Mouse (Mus musculus) hindbrain, postnatal 0 days (tissue): ENCODE data around the gene Rnf113a2. TPM values are rescaled to one million over a fixed set of nuclear protein-coding genes. Genes with fewer than 3 reads are reported as not detected.

ENCODE experiments used
- ATAC-seq: fragments of 200-750 bp; cut with Nextera tagmentation; 2 replicates; pipeline ENCODE4 v1.8.0; 2017; ENCODE audit warnings: mild to moderate bottlenecking, moderate TSS enrichment, moderate library complexity
- DNase-seq: peaks from one replicate; pipeline ENCODE4 v3.0.0-alpha.2; 2015; ENCODE audit warnings: low spot score
- H3K27ac ChIP-seq: fragments of 300-500 bp; sonication (generic); 2 replicates; pipeline ENCODE4 v1.5.1; 2014; ENCODE audit warnings: mild to moderate bottlenecking
- H3K27me3 ChIP-seq: fragments of 300-500 bp; sonication (generic); 2 replicates; pipeline ENCODE4 v1.6.1; 2014; ENCODE audit warnings: low read length, mixed read lengths; ENCODE audit not compliant: insufficient read depth
- H3K36me3 ChIP-seq: fragments of 300-500 bp; sonication (generic); 2 replicates; pipeline ENCODE4 v1.6.1; 2014; ENCODE audit warnings: low read length, mixed read lengths; ENCODE audit not compliant: insufficient read depth
- H3K4me1 ChIP-seq: fragments of 300-500 bp; sonication (generic); 2 replicates; pipeline ENCODE4 v1.6.1; 2014; ENCODE audit warnings: antibody characterized with exemption, low read length, mixed read lengths; ENCODE audit not compliant: insufficient read depth
- H3K4me2 ChIP-seq: fragments of 300-500 bp; sonication (generic); 2 replicates; pipeline ENCODE4 v1.6.1; 2014; ENCODE audit warnings: low read depth, mild to moderate bottlenecking, low read length, moderate library complexity, mixed read lengths
- H3K4me3 ChIP-seq: fragments of 300-500 bp; sonication (generic); 2 replicates; pipeline ENCODE4 v1.5.1; 2014; ENCODE audit warnings: low read length
- H3K9ac ChIP-seq: fragments of 300-500 bp; sonication (generic); replicated peaks from 2 replicates; pipeline ENCODE4 v1.6.1; 2014; ENCODE audit warnings: mild to moderate bottlenecking, low read length, moderate library complexity, mixed read lengths
- H3K9me3 ChIP-seq: fragments of 300-500 bp; sonication (generic); 2 replicates; pipeline ENCODE4 v1.6.1; 2016; ENCODE audit warnings: low read length, mixed read lengths
- CTCF ChIP-seq: IDR thresholded peaks from 2 replicates; pipeline ENCODE4 v1.5.1; 2016; ENCODE audit warnings: antibody characterized with exemption, control low read depth, low read depth
- WGBS: fragments of 180-500 bp; shearing (Covaris S2); extraction: QIAGEN DNeasy Blood & Tissue Kit; methylation state at CpG from one replicate; pipeline ENCODE4 v1.1.7; 2014; 5-methylcytosine and 5-hydroxymethylcytosine counted together
- polyA plus RNA-seq: library from polyadenylated mRNA; unstranded; fragments of >200 nt; fragmentation: Nextera tagmentation; extraction: Ambion mirVana; gene quantifications from 2 replicates; pipeline ENCODE4 v1.2.1, GENCODE M21; 2015
- total RNA-seq: library from RNA; depleted of rRNA; stranded (reverse); fragments of >200 nt; gene quantifications from 2 replicates; pipeline ENCODE4 v1.2.3, GENCODE M21; 2014

Gene Rnf113a2
- total and polyA plus RNA-seq, 2 experiments from 2014 or later, result 7.4 to 20.1 TPM

DNA sequence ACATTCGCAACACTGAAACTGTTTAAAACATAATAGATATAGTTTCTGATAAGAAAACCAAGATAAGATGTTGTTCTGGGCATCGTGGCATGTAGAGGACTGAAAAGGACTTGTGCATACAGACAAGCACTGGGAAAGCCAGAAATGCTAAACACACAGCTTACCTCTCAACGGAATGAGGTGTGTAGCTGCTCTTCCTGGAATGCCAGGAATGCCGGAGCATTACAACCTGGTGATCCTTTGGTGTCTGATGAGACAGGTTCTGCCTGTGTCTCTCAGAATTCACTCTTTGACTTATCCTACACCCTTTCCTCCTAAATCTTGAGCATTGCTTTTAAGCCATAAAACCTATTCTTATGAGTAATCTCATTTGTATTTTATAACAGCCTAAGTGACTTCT, 25.5 kb downstream of the Rnf113a2 start:
- H3K4me1 ChIP-seq, result no peaks in the 10 kb centered on the region

DNA sequence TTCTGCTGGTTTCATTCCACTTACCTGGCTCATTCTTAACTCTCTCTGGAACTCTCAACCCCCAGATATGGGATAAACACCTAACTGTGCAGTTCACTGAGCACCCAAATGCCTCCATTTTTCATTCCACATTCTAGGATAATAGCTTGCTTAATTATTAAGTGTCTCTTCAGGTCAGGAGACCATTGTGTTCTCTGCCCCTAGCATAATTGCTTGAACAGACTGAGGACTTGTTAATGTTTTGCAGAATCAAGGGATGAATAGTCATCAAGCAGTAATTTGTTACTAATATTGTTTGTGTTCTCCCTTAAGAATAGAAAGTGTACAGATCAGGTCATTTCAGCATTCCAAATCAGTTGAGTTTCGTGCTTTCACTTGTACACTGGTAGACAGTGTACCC, 30.4 kb downstream of the Rnf113a2 start:
- WGBS, result 76% methylated on average over 1 of the region's 1 CpGs
- Histone ChIP-seq H3K4me3 (no peak overlapping the region), H3K27me3 (no peaks in the 10 kb centered on the region), H3K4me2 (no peak overlapping the region), H3K27ac (no peak overlapping the region), H3K9ac (no peak overlapping the region), H3K9me3 (no peaks in the 10 kb centered on the region), H3K36me3 (no peaks in the 10 kb centered on the region), H3K4me1 (peaks cover 5% of the 10 kb centered on the region; the same call in 1 of the 2 replicates)
- no peak for DNase-seq
- TF ChIP-seq CTCF, result no peak
- no peak for ATAC-seq

More for the DNA sequence above, 25.5 kb downstream of the Rnf113a2 start:
- Histone ChIP-seq H3K36me3 (peaks cover 7% of the 10 kb centered on the region; the same call in 1 of the 2 replicates), H3K9ac (no peak overlapping the region), H3K4me3 (no peak overlapping the region), H3K4me2 (no peak overlapping the region), H3K27me3 (no peaks in the 10 kb centered on the region), H3K27ac (no peak overlapping the region), H3K9me3 (no peaks in the 10 kb centered on the region)
- ATAC-seq, result no peak
- TF ChIP-seq CTCF, result no peak
- DNase-seq, result no peak
- 79% methylated on average over 4 of the region's 4 CpGs for WGBS

DNA sequence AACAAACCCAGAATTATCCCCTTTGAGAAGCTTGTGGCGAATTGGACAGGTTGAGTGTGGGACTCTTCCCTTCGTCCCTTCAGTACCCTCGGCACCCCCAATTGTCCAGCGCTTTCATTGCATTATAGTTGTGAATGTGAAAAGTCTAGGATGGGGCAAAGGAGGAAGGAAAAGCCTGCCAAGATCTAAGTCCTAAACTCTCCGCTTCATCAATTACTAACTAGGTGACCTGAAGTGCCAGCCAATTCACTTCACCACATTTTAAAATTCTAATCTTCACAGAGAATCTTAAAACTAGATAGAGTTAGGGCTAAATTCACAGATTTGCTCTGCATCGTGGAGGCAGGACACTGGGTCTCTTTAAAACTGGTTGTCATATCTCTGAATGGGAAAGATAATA, 31.2 kb downstream of the Rnf113a2 start:
- TF ChIP-seq CTCF, result no peak
- Histone ChIP-seq H3K4me3 (no peak overlapping the region), H3K9me3 (no peaks in the 10 kb centered on the region), H3K4me2 (no peak overlapping the region), H3K27me3 (no peaks in the 10 kb centered on the region), H3K9ac (no peak overlapping the region), H3K27ac (no peak overlapping the region), H3K36me3 (no peaks in the 10 kb centered on the region), H3K4me1 (peaks cover 5% of the 10 kb centered on the region; the same call in 1 of the 2 replicates)
- no peak for ATAC-seq
- DNase-seq, result no peak
- WGBS, result 84% methylated on average over 6 of the region's 6 CpGs

DNA sequence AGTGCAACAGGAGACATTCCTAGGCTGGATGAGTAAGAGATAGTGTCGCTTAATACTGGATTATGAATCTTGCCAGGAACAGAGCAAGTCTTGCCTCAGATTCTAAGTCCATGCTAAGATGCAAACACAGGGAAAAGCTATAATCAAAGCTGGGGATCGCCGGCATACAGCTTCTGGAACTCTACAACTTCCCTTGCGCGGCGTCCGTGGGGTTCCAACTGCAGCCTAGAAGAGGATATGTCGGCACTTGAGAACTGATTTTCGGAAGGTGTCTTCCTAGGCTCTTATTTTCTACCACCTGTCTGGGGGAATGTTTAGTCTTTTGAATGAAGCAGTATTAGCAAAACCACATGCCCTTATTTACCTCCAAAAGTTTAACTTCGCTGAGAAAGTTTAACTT, 32.9 kb downstream of the Rnf113a2 start:
- Histone ChIP-seq H3K9me3 (no peaks in the 10 kb centered on the region), H3K4me1 (peaks cover 5% of the 10 kb centered on the region; the same call in 1 of the 2 replicates), H3K9ac (peak overlapping the region; percentile 62; the same call in 1 of the 2 replicates), H3K4me3 (peak overlapping the region; percentile 73), H3K36me3 (no peaks in the 10 kb centered on the region), H3K27me3 (no peaks in the 10 kb centered on the region), H3K27ac (peak overlapping the region; percentile 86), H3K4me2 (peak overlapping the region; percentile 67)
- TF ChIP-seq CTCF, result no peak
- DNase-seq (no peak), ATAC-seq (no peak)
- 52% methylated on average over 10 of the region's 10 CpGs for WGBS

DNA sequence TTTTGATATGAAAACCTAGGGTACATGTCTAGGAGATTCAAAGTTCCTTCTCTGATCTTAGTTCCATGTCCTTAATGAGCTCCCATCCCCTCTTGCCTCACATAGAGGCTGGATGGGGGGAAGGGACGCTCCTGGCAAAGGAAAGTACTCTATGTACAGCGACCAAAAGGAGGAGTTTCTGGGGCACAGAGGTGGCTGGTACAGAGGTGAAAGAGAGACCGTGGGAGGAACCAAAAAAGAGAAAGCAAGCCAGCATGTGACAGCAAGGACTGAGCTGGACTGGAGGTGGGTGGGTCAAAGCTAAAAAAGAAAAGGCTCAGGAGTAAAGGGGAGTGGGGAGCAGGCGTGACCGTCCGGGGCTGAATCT, 33.3 kb downstream of the Rnf113a2 start:
- Histone ChIP-seq H3K4me1 (peaks cover 5% of the 10 kb centered on the region; the same call in 1 of the 2 replicates), H3K27ac (peak overlapping the region; percentile 86), H3K9me3 (no peaks in the 10 kb centered on the region), H3K4me2 (peak overlapping the region; percentile 67), H3K9ac (peak overlapping the region; percentile 62), H3K27me3 (no peaks in the 10 kb centered on the region), H3K36me3 (no peaks in the 10 kb centered on the region), H3K4me3 (peak overlapping the region; percentile 73)
- DNase-seq (peak; percentile 27), ATAC-seq (no peak)
- WGBS, result 0% methylated on average over 6 of the region's 6 CpGs
- no peak for TF ChIP-seq CTCF

DNA sequence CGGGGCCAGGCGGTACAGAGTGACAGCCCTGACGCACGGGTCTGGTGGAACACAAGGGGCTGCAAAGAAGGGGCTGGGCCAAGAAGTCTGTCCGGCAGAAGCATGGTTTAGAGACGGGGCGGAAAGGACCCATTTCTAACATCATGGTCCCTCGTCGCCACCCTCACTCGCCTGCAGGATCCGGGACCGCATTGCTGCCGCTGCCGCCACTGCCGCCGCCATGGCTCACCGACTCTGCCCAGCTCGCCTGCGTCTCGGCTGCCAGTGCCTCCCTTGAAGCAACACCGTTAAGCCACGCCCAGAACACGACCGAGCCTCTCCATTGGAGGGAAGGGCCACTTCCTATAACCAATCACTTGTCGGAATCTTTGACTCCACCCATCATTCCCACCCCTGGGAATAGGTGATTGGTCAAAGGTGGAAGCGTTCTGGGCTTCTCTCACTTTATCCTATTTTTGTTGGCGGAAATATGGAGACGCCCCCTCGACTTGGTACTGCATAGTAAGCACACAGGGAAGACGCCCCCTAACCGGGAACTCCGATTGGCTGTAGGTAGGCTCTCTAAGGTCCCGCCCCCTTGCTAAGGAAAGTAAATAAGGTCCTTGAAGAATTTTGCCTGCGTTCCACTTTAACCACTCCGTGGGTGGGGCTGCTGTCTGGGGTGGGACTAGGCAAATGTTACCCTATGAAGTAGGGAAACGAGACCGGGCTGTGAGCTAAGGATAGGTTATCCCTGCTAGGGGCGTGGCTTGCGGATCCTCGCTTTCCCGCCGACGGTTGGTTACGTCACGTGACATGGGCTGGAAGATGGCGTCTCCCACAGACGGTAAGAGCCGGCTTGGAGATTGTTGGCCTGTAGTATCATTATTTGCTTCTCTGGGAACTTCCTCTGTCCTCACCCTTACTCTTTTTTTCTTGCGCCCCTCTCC, 34.0 kb downstream of the Rnf113a2 start, which contains the start of the genes Aldh6a1 and Lin52:
Gene Aldh6a1, minus strand, starts transcription at position 287 of the 929 bp plus-strand sequence.
Gene Lin52, plus strand, starts transcription at position 705 of the 929 bp plus-strand sequence.
- H3K9me3 ChIP-seq, result no peaks in the 10 kb centered on the region
- H3K27me3 ChIP-seq, result no peaks in the 10 kb centered on the region
- H3K4me2 ChIP-seq, result peak within 1 kb of the TSS; percentile 98
- peak; percentile 100 for DNase-seq
- ATAC-seq, result peak; percentile 99
- H3K27ac ChIP-seq, result peak within 1 kb of the TSS; percentile 86
- H3K4me3 ChIP-seq, result peak within 1 kb of the TSS; percentile 73
- H3K36me3 ChIP-seq, result no peaks in the 10 kb centered on the region
- TF ChIP-seq CTCF, result no peak
- WGBS, result under 1% methylated on average over 49 of the region's 49 CpGs
- peaks cover 5% of the 10 kb centered on the region; the same call in 1 of the 2 replicates for H3K4me1 ChIP-seq
- peak within 1 kb of the TSS; percentile 65 for H3K9ac ChIP-seq
